Mouse (Mus musculus): ENCODE measurements around the gene Ndufa3. TPM values are rescaled to one million over a fixed set of nuclear protein-coding genes. Genes with fewer than 3 reads are reported as not detected.
"Not testable (repeated sequence)": the region's sequence is repeated elsewhere in the genome, so short reads cannot be mapped to it uniquely, and the experiment has no call there.

The Ndufa3 gene
- 100 to 1,000 TPM; 576 to 686 TPM for total RNA-seq (2021)

GRCm38 (mm10) chr7:3617242-3617995 is at the start of gene Ndufa3:
Gene Ndufa3 (plus strand): TSS chr7:3617373.
- peak; percentile 65 to 70 for DNase-seq (ENCODE audit: extremely low spot score in 1 of 2, low spot score in 1 of 2)

GRCm38 (mm10) chr7:3569725-3570124 is 47.4 kb upstream of the Ndufa3 start:
- DNase-seq (ENCODE audit: extremely low spot score in 1 of 2, low spot score in 1 of 2) = no peak

GRCm38 (mm10) chr7:3570580-3570979 is 46.6 kb upstream of the Ndufa3 start:
- DNase-seq (ENCODE audit: extremely low spot score in 1 of 2, low spot score in 1 of 2) = not testable (repeated sequence)

- DNase-seq (ENCODE audit: extremely low spot score in 1 of 2, low spot score in 1 of 2) = no peak
Observed at GRCm38 (mm10) chr7:3571847-3572246, 45.3 kb upstream of the Ndufa3 start.

- DNase-seq (ENCODE audit: extremely low spot score in 1 of 2, low spot score in 1 of 2) = peak; percentile 14 to 33
Observed at GRCm38 (mm10) chr7:3574216-3574615, 43.0 kb upstream of the Ndufa3 start.

- DNase-seq (ENCODE audit: extremely low spot score in 1 of 2, low spot score in 1 of 2) = no peak
Observed at GRCm38 (mm10) chr7:3576354-3577124, 40.6 kb upstream of the Ndufa3 start.

GRCm38 (mm10) chr7:3578196-3578595 is 39.0 kb upstream of the Ndufa3 start:
- DNase-seq (ENCODE audit: extremely low spot score in 1 of 2, low spot score in 1 of 2) = no peak

GRCm38 (mm10) chr7:3578952-3579546 is 38.1 kb upstream of the Ndufa3 start:
- DNase-seq (ENCODE audit: extremely low spot score in 1 of 2, low spot score in 1 of 2) = no peak

- DNase-seq (ENCODE audit: extremely low spot score in 1 of 2, low spot score in 1 of 2) = no peak
Observed at GRCm38 (mm10) chr7:3580029-3580428, 37.1 kb upstream of the Ndufa3 start.

- no peak for DNase-seq (ENCODE audit: extremely low spot score in 1 of 2, low spot score in 1 of 2)
Observed at GRCm38 (mm10) chr7:3585763-3586162, 31.4 kb upstream of the Ndufa3 start.

GRCm38 (mm10) chr7:3586255-3586654 is 30.9 kb upstream of the Ndufa3 start:
- DNase-seq (ENCODE audit: extremely low spot score in 1 of 2, low spot score in 1 of 2) = no peak

- no peak for DNase-seq (ENCODE audit: extremely low spot score in 1 of 2, low spot score in 1 of 2)
Observed at GRCm38 (mm10) chr7:3587292-3587691, 29.9 kb upstream of the Ndufa3 start.

- no peak for DNase-seq (ENCODE audit: extremely low spot score in 1 of 2, low spot score in 1 of 2)
Observed at GRCm38 (mm10) chr7:3590550-3590949, 26.6 kb upstream of the Ndufa3 start.

- DNase-seq (ENCODE audit: extremely low spot score in 1 of 2, low spot score in 1 of 2) = no peak
Observed at GRCm38 (mm10) chr7:3591534-3591933, 25.6 kb upstream of the Ndufa3 start.

GRCm38 (mm10) chr7:3593855-3594254 is 23.3 kb upstream of the Ndufa3 start:
- DNase-seq (ENCODE audit: extremely low spot score in 1 of 2, low spot score in 1 of 2) = no peak

GRCm38 (mm10) chr7:3594686-3595085 is 22.5 kb upstream of the Ndufa3 start:
- no peak for DNase-seq (ENCODE audit: extremely low spot score in 1 of 2, low spot score in 1 of 2)

- DNase-seq (ENCODE audit: extremely low spot score in 1 of 2, low spot score in 1 of 2) = no peak
Observed at GRCm38 (mm10) chr7:3595146-3595545, 22.0 kb upstream of the Ndufa3 start.

- DNase-seq (ENCODE audit: extremely low spot score in 1 of 2, low spot score in 1 of 2) = not testable (repeated sequence)
Observed at GRCm38 (mm10) chr7:3597755-3598154, 19.4 kb upstream of the Ndufa3 start.

- DNase-seq (ENCODE audit: extremely low spot score in 1 of 2, low spot score in 1 of 2) = peak; percentile 27 to 69
Observed at GRCm38 (mm10) chr7:3601119-3601518, 16.1 kb upstream of the Ndufa3 start.

GRCm38 (mm10) chr7:3606798-3607197 is 10.4 kb upstream of the Ndufa3 start:
- no peak for DNase-seq (ENCODE audit: extremely low spot score in 1 of 2, low spot score in 1 of 2)

GRCm38 (mm10) chr7:3607391-3607790 is 9.8 kb upstream of the Ndufa3 start:
- no peak for DNase-seq (ENCODE audit: extremely low spot score in 1 of 2, low spot score in 1 of 2)

Data from layer of hippocampus, postnatal 25 days (tissue).